Mouse (Mus musculus) megakaryocyte, adult 5-6 weeks (primary cell): Measurements from ENCODE around the gene AC131692.1. TPM values are rescaled to one million over a fixed set of nuclear protein-coding genes. Genes with fewer than 3 reads are reported as not detected.
A peak's percentile ranks its signal among the peaks of the same experiment; 100 is the strongest.

Experiments
- ATAC-seq: 2 replicates; pipeline ENCODE4 v1.8.0; 2016; ENCODE audit warnings: mild to moderate bottlenecking, inconsistent platforms; ENCODE audit not compliant: poor library complexity, severe bottlenecking
- total RNA-seq, 2 experiments: library from RNA; stranded (forward) in 1 of 2; stranded (reverse) in 1 of 2; fragments of 153-499, 151-499 nt in 1 of 2; fragments of 221-1000, 200-1000 nt in 1 of 2; gene quantifications; 2 replicates each; pipeline versions ENCODE4 v1.2.3 to v1.2.4; 2015 to 2017

The AC131692.1 gene
- total RNA-seq, 2 experiments from 2014 or later = 0.15 to 0.62 TPM

GRCm38 (mm10) chr19:6067724-6068415, 26.3 kb upstream of the AC131692.1 start, which contains the start of gene Tm7sf2:
TSS of gene Tm7sf2 (minus strand) at chr19:6068373.
- ATAC-seq = peak; percentile 93

- no peak for ATAC-seq
These were observed 25.3 kb upstream of the AC131692.1 start for GRCm38 (mm10) chr19:6068951-6069350.

DNA sequence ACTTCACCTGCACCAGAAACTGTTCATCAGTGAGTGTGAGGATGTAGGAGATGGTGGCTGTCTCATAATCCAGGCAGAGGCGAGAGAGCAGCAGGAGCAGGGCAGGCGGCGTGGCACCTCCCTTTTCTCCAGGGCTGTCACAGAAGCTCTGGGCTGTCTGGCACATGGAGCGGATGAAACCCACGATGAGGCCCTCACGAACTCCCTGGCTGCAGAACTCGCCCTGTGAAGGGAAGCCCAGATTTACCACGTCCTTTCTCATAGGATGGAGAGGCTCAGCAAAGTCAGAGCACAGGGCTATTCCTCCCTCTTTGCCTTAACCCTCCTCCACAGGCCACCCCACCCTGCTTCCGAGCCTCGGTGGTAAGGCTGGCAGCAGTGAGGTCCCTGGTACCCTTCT, 24.4 kb upstream of the AC131692.1 start:
- no peak for ATAC-seq

- ATAC-seq = no peak
These were observed 23.5 kb upstream of the AC131692.1 start for GRCm38 (mm10) chr19:6070571-6071250.

DNA sequence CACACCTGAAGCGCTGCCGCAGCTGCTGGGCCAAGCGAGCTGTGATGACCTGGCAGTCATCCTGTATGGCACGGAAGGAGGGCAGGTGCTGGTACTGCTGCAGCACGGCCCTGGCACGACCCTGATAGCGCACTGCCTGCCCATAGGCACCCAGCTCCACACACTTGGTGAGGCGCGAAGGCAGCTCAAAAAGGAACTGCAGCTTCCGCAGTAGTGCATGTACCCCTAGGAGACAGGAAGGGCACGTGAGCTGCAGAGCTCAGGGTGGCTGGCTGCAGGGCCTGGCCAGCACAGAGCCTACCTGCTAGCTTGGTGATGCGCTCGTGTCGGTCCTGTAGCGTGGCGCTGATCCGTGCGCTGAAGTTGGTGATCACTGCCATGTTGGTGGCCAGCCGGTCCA, 23.0 kb upstream of the AC131692.1 start:
- ATAC-seq = no peak

DNA sequence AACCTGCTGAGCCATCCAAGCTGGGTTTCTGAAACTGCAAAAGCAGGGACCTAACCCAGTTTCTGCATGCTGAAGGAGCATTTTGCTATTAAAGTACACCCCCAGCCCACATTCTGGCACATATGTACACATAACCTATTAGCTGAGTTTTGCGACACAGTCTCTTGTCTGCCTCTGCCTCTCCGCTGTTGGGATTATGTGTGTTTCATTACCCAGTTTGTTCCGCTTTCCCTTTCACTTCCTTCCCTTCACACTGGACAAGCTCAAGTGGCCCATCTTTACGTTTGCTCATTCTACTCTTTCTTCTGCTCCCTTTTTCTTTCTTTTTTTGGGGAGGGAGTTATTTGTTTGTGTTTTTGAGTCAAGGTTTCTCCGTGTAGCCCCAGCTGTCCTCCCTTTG, 20.3 kb upstream of the AC131692.1 start:
- peak; percentile 57 for ATAC-seq

- peak; percentile 97 for ATAC-seq
These were observed 17.4 kb upstream of the AC131692.1 start, which contains the start of gene Vps51 for GRCm38 (mm10) chr19:6076564-6077393. TSS of gene Vps51 (minus strand) at chr19:6077231.

GRCm38 (mm10) chr19:6079983-6080480, 14.2 kb upstream of the AC131692.1 start, which contains the start of gene Tmem262:
TSS of gene Tmem262 (plus strand) at chr19:6080033.
- ATAC-seq = no peak

GRCm38 (mm10) chr19:6082156-6082555, 12.1 kb upstream of the AC131692.1 start, which contains the start of gene Gm28374:
TSS of gene Gm28374 (minus strand) at chr19:6082256.
- ATAC-seq = no peak

GRCm38 (mm10) chr19:6084478-6085248, 9.6 kb upstream of the AC131692.1 start, which contains the start of the genes Zfpl1 and Cdca5:
TSS of gene Zfpl1 (minus strand) at chr19:6084956.
TSS of gene Cdca5 (plus strand) at chr19:6084983.
- ATAC-seq = peak; percentile 97

GRCm38 (mm10) chr19:6085417-6085879, 8.8 kb upstream of the AC131692.1 start:
- peak; percentile 77 for ATAC-seq

GRCm38 (mm10) chr19:6088841-6089240, 5.4 kb upstream of the AC131692.1 start:
- ATAC-seq = no peak

- ATAC-seq = peak; percentile 72
These were observed 3.6 kb downstream of the AC131692.1 start for GRCm38 (mm10) chr19:6097847-6098246.

- ATAC-seq = no peak
These were observed 7.0 kb downstream of the AC131692.1 start for GRCm38 (mm10) chr19:6101186-6101585.

DNA sequence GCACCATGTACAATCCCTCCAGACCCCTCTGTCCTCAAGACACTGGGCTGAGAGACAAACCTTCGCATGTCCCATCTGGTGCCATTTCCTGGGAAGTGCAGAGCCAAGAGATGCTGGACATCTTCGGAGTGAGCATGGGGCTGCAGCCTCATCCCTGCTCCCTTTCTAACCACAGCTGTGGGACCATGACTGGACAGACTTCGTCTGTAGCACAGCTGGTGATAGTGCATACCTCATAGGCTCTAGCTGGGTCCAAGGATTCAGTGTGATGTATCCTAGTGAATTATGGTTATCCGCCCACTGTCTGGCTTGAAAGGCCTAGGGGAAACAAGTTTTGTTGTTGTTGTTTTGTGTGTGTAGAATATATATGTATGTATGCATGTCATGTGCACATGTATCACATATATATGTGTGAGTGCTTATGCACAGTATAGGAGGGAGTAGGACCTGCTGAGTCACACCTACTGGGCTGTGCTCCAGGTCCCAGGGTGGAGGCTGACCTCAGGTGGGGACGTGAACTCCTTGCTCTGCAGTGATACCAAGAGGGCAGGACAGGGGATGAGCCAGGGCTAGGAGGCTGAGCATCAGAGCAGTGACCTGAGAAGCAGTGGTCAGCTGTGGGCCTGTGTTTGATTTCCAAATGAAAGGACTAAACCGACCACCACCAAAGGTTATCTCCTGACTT, 8.1 kb downstream of the AC131692.1 start:
- ATAC-seq = no peak

GRCm38 (mm10) chr19:6104476-6104875, 10.3 kb downstream of the AC131692.1 start:
- 0 out of 2 replicates have a peak, but pooled peaks have one; percentile 38 for ATAC-seq

DNA sequence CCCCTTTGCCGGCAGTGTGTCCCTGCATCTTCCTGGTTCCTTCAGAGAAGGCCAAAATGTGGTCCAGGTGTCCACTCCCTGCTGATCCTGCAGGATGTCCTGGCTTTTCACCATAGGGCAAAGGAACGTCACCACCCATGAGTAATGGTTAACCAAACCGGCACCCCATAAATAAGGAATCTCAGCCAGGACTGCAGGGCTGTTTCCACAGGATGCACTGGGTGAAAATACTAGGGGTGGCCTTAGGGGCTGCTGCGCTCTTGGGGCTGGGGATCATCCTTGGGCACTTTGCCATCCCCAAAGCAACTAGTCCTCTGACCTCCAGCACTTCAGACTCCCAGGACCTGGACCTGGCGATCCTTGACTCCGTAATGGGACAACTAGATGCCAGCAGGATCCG, 11.4 kb downstream of the AC131692.1 start, which contains the start of gene Naaladl1:
Gene Naaladl1, plus strand, starts transcription at position 197 of the 400 bp plus-strand sequence.
- ATAC-seq = no peak

GRCm38 (mm10) chr19:6113116-6113515, 18.9 kb downstream of the AC131692.1 start:
- no peak for ATAC-seq
